ENCODE assay signal across 9 mouse cellular contexts in the genomic region with DNA sequence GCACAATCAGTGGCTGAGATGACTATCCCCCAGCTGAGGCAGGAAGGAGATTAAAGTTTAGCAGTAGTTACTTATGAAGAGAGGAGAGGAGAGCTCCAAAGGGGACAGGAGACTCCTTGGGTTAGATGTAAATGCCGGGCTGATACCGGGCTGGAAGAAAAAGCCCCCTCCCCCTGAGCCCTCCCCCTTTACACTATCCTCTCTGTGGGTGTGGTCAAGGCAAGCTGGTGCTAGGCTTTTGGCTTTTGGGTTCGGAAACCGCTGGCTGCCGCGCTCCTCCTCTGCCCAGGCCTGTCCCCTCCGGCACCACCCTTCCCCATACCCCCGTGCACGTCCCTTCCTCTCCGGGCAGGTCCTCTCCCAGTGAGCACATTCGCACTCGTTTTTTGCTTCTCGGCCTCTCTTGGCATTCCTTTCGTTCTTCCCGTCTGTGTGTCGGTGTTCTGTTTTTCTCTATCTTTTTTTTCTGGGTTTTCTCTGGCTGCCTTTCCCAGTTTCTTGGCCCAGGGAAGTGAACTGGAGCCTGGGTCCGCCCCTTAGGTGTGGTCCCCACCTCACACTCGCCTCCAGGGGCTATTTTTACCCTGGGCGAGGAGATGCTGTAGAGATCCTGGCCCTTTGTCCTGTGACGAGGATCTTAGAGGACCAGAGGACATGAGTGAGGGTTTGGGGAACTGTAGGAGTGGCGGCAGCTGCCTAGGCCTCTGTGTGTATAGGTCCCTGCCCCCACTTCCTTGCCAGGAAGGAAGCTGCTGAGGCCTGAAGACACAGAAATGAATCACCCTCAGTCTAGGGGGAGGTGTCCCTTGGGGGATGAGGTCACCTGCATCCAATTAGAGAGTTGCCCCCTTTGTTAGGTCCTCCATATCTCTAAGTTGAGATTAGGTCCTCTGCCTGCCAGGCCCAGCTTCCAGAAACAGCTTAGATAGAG. TPM values are rescaled to one million over a fixed set of nuclear protein-coding genes. Genes with fewer than 3 reads are reported as not detected.
DNase-seq lines count a peak whose midpoint lies in the region; ATAC-seq lines count a peak whose summit lies in the region.
"Had no signal": no experiment of that assay in that cellular context is flagged by ENCODE, and none has a peak within 500 bp of the region (broad histone marks: within the 10 kb centered on the region; RNA-seq: fewer than 3 reads in every experiment).

No protein-coding gene starts in this region.

- H3K9ac ChIP-seq in embryonic facial prominence, embryonic 12.5 days: peak overlapping the region; percentile 83
- peak overlapping the region; percentile 94 for H3K9ac ChIP-seq in heart, embryonic 12.5 days
- peak overlapping the region; percentile 96 for H3K9ac ChIP-seq in kidney, embryonic 16.5 days (replicated peaks; ENCODE audit: low read length)

- H3K4me2 ChIP-seq in embryonic facial prominence, embryonic 12.5 days (replicated peaks): peak overlapping the region; percentile 92
- peak overlapping the region; percentile 88 for H3K4me2 ChIP-seq in heart, embryonic 12.5 days
- peak overlapping the region; percentile 94 for H3K4me2 ChIP-seq in kidney, embryonic 16.5 days (replicated peaks; ENCODE audit: low read depth, low read length)

- peaks cover 37% of the 10 kb centered on the region for H3K36me3 ChIP-seq in embryonic facial prominence, embryonic 12.5 days
- H3K36me3 ChIP-seq in heart, embryonic 12.5 days: peaks cover 41% of the 10 kb centered on the region
- H3K36me3 ChIP-seq in kidney, embryonic 16.5 days (ENCODE audit: insufficient read depth, low read length): peaks cover 39% of the 10 kb centered on the region
- peaks cover 42% of the 10 kb centered on the region for H3K36me3 ChIP-seq in macrophage (ENCODE audit: inconsistent target)

- peak overlapping the region; percentile 98 for H3K27ac ChIP-seq in embryonic facial prominence, embryonic 12.5 days
- peak overlapping the region; percentile 99 for H3K27ac ChIP-seq in heart, embryonic 12.5 days (ENCODE audit: poor library complexity, severe bottlenecking)
- peak overlapping the region; percentile 99 for H3K27ac ChIP-seq in kidney, embryonic 16.5 days (ENCODE audit: low read length)
- H3K27ac ChIP-seq in macrophage: peak overlapping the region; percentile 98

- no peaks in the 10 kb centered on the region for H3K27me3 ChIP-seq in embryonic facial prominence, embryonic 12.5 days
- H3K27me3 ChIP-seq in heart, embryonic 12.5 days (replicated peaks): no peaks in the 10 kb centered on the region
- no peaks in the 10 kb centered on the region for H3K27me3 ChIP-seq in kidney, embryonic 16.5 days (ENCODE audit: insufficient read depth, low read length)

- H3K4me1 ChIP-seq in embryonic facial prominence, embryonic 12.5 days: peaks cover 43% of the 10 kb centered on the region
- H3K4me1 ChIP-seq in heart, embryonic 12.5 days (replicated peaks): peaks cover 45% of the 10 kb centered on the region
- peaks cover 50% of the 10 kb centered on the region for H3K4me1 ChIP-seq in kidney, embryonic 16.5 days (ENCODE audit: insufficient read depth, low read length)

- H3K4me3 ChIP-seq in embryonic facial prominence, embryonic 12.5 days: peak overlapping the region; percentile 62
- peak overlapping the region; percentile 75 for H3K4me3 ChIP-seq in heart, embryonic 12.5 days
- peak overlapping the region; percentile 86 for H3K4me3 ChIP-seq in kidney, embryonic 16.5 days (ENCODE audit: low read length)
- peak overlapping the region; percentile 94 for H3K4me3 ChIP-seq in macrophage (ENCODE audit: inconsistent target)

- ATAC-seq in embryonic facial prominence, embryonic 12.5 days (ENCODE audit: insufficient number of reproducible peaks, insufficient read depth, low FRiP score, low TSS enrichment): no peak
- ATAC-seq in heart, embryonic 12.5 days (ENCODE audit: insufficient number of reproducible peaks, low FRiP score): peak; percentile 80
- ATAC-seq in kidney, embryonic 16.5 days (ENCODE audit: low FRiP score, low TSS enrichment): peak; percentile 74

- H3K9me3 ChIP-seq in embryonic facial prominence, embryonic 12.5 days: no peaks in the 10 kb centered on the region
- H3K9me3 ChIP-seq in heart, embryonic 12.5 days (replicated peaks): no peaks in the 10 kb centered on the region; the same call in 1 of the 2 replicates
- no peaks in the 10 kb centered on the region for H3K9me3 ChIP-seq in kidney, embryonic 16.5 days (ENCODE audit: low read length)

- WGBS in embryonic facial prominence, embryonic 12.5 days: 1% methylated on average over 18 of the region's 21 CpGs
- WGBS in heart, embryonic 12.5 days: under 1% methylated on average over 21 of the region's 21 CpGs
- WGBS in kidney, embryonic 16.5 days: under 1% methylated on average over 21 of the region's 21 CpGs
- under 1% methylated on average over 21 of the region's 21 CpGs for WGBS in macrophage (ENCODE audit: missing documents)

- peaks cover 61% of the 10 kb centered on the region for H3K79me2 ChIP-seq in macrophage (ENCODE audit: inconsistent target)

- peak; percentile 85 for DNase-seq in CD4-positive, CD25-positive, alpha-beta regulatory T cell, adult 2 months (ENCODE audit: low read depth, low spot score)
- peak; percentile 86 for DNase-seq in adrenal gland, adult 2 months
- peak; percentile 49 for DNase-seq in spleen, adult 12 weeks (ENCODE audit: low spot score)
- DNase-seq in right cerebral cortex, postnatal 4 days: no peak

RNA-seq across cellular contexts. Expression of gene Clic1, which starts 1.7 kb away (rescaled TPM):
- total RNA-seq in adrenal gland, adult 2 months (2021): 100 to 1,000 TPM in 1 of 2 experiments, 10 to 100 TPM in 1; 80.8 to 136 TPM
- polyA plus RNA-seq in adrenal gland, adult 2 months (2012; rRNA removed): 62.2 and 64.1 TPM in 2 replicates
- 205 and 211 TPM in 2 replicates for polyA plus RNA-seq in embryonic facial prominence, embryonic 12.5 days (2016; fragmentation: Nextera tagmentation; extraction: Ambion mirVana)
- 349 and 354 TPM in 2 replicates for polyA plus RNA-seq in heart, embryonic 12.5 days (2016; fragmentation: Nextera tagmentation; extraction: Ambion mirVana)
- polyA plus RNA-seq in kidney, embryonic 16.5 days (2015; fragmentation: Nextera tagmentation; extraction: Ambion mirVana): 341 and 345 TPM in 2 replicates
- 10 to 100 TPM; 16.4 to 97.6 (median 62.9) TPM for total RNA-seq in macrophage (2018; cell fraction: chromatin; rRNA removed)
- 100 to 1,000 TPM; 271 to 390 (median 328) TPM for total RNA-seq in macrophage (2018; cell fraction: cytosol; rRNA removed)
- 100 to 1,000 TPM in 14 of 26 experiments, 10 to 100 TPM in 12; 34.4 to 199 (median 109) TPM for total RNA-seq in macrophage (2018; cell fraction: nucleus; rRNA removed)
- polyA plus RNA-seq in macrophage (2018): 359 to 667 TPM (median 372 TPM) in 3 replicates

RNA-seq across cellular contexts. Expression of gene Msh5, which starts 4.9 kb away (rescaled TPM):
- total RNA-seq in adrenal gland, adult 2 months (2021): under 1 TPM; 0.75 to 0.93 TPM
- polyA plus RNA-seq in adrenal gland, adult 2 months (2012; rRNA removed): 1.3 and 1.7 TPM in 2 replicates
- 3.7 and 4.2 TPM in 2 replicates for polyA plus RNA-seq in embryonic facial prominence, embryonic 12.5 days (2016; fragmentation: Nextera tagmentation; extraction: Ambion mirVana)
- polyA plus RNA-seq in heart, embryonic 12.5 days (2016; fragmentation: Nextera tagmentation; extraction: Ambion mirVana): 3.5 and 4.9 TPM in 2 replicates
- 4.5 and 6.9 TPM in 2 replicates for polyA plus RNA-seq in kidney, embryonic 16.5 days (2015; fragmentation: Nextera tagmentation; extraction: Ambion mirVana)
- total RNA-seq in macrophage (2018; cell fraction: chromatin; rRNA removed): 10 to 100 TPM in 10 of 26 experiments, 1 to 10 TPM in 16; 3.4 to 16.1 (median 8.3) TPM
- 1 to 10 TPM in 6 of 26 experiments, under 1 TPM in 20; 0.12 to 1.8 (median 0.55) TPM for total RNA-seq in macrophage (2018; cell fraction: cytosol; rRNA removed)
- 10 to 100 TPM in 2 of 26 experiments, 1 to 10 TPM in 24; 1.8 to 21.5 (median 5.8) TPM for total RNA-seq in macrophage (2018; cell fraction: nucleus; rRNA removed)
- 0.48 to 0.51 TPM (median 0.50 TPM) in 3 replicates for polyA plus RNA-seq in macrophage (2018)

RNA-seq across cellular contexts. Expression of gene Ddah2, which starts 7.4 kb away (rescaled TPM):
- 10 to 100 TPM in 1 of 2 experiments, 1 to 10 TPM in 1; 7.2 to 26.6 TPM for total RNA-seq in adrenal gland, adult 2 months (2021)
- polyA plus RNA-seq in adrenal gland, adult 2 months (2012; rRNA removed): 25.9 and 35.6 TPM in 2 replicates
- 471 and 492 TPM in 2 replicates for polyA plus RNA-seq in embryonic facial prominence, embryonic 12.5 days (2016; fragmentation: Nextera tagmentation; extraction: Ambion mirVana)
- polyA plus RNA-seq in heart, embryonic 12.5 days (2016; fragmentation: Nextera tagmentation; extraction: Ambion mirVana): 192 and 205 TPM in 2 replicates
- 375 and 376 TPM in 2 replicates for polyA plus RNA-seq in kidney, embryonic 16.5 days (2015; fragmentation: Nextera tagmentation; extraction: Ambion mirVana)
- total RNA-seq in macrophage (2018; cell fraction: chromatin; rRNA removed): 10 to 100 TPM in 2 of 26 experiments, 1 to 10 TPM in 22, under 1 TPM in 1, not detected in 1; 0.85 to 15.2 (median 3.4) TPM
- total RNA-seq in macrophage (2018; cell fraction: cytosol; rRNA removed): 1 to 10 TPM; 1.4 to 6.7 (median 3.3) TPM
- total RNA-seq in macrophage (2018; cell fraction: nucleus; rRNA removed): 10 to 100 TPM in 1 of 26 experiments, 1 to 10 TPM in 22, under 1 TPM in 2, not detected in 1; 0.68 to 12.2 (median 2.8) TPM
- 3.3 to 9.6 TPM (median 4.8 TPM) in 3 replicates for polyA plus RNA-seq in macrophage (2018)

RNA-seq across cellular contexts. Expression of gene Ly6g6c, which starts 13.8 kb away (rescaled TPM):
- total RNA-seq in adrenal gland, adult 2 months (2021): not detected
- polyA plus RNA-seq in adrenal gland, adult 2 months (2012; rRNA removed): not detected in 2 replicates
- polyA plus RNA-seq in embryonic facial prominence, embryonic 12.5 days (2016; fragmentation: Nextera tagmentation; extraction: Ambion mirVana): not detected in 2 replicates
- polyA plus RNA-seq in heart, embryonic 12.5 days (2016; fragmentation: Nextera tagmentation; extraction: Ambion mirVana): 0.27 TPM in 1 of 2 replicates, not detected in the other
- not detected in 2 replicates for polyA plus RNA-seq in kidney, embryonic 16.5 days (2015; fragmentation: Nextera tagmentation; extraction: Ambion mirVana)
- total RNA-seq in macrophage (2018; cell fraction: chromatin; rRNA removed): not detected
- not detected for total RNA-seq in macrophage (2018; cell fraction: cytosol; rRNA removed)
- 1 to 10 TPM in 1 of 26 experiments, not detected in 25; 1.6 TPM for total RNA-seq in macrophage (2018; cell fraction: nucleus; rRNA removed)
- polyA plus RNA-seq in macrophage (2018): not detected in 3 replicates
- total RNA-seq: left cerebral cortex, postnatal 14 days had no signal

RNA-seq across cellular contexts. Expression of gene Mpig6b, which starts 14.6 kb away (rescaled TPM):
- total RNA-seq in adrenal gland, adult 2 months (2021): not detected
- polyA plus RNA-seq in adrenal gland, adult 2 months (2012; rRNA removed): 0.06 TPM in 1 of 2 replicates, not detected in the other
- polyA plus RNA-seq in embryonic facial prominence, embryonic 12.5 days (2016; fragmentation: Nextera tagmentation; extraction: Ambion mirVana): 0.61 and 0.99 TPM in 2 replicates
- polyA plus RNA-seq in heart, embryonic 12.5 days (2016; fragmentation: Nextera tagmentation; extraction: Ambion mirVana): 1.2 and 2.0 TPM in 2 replicates
- polyA plus RNA-seq in kidney, embryonic 16.5 days (2015; fragmentation: Nextera tagmentation; extraction: Ambion mirVana): 0.49 and 0.52 TPM in 2 replicates
- total RNA-seq in macrophage (2018; cell fraction: chromatin; rRNA removed): not detected
- total RNA-seq in macrophage (2018; cell fraction: cytosol; rRNA removed): under 1 TPM in 2 of 26 experiments, not detected in 24; 0.09 to 0.14 TPM
- under 1 TPM in 1 of 26 experiments, not detected in 25; 0.56 TPM for total RNA-seq in macrophage (2018; cell fraction: nucleus; rRNA removed)
- 0.17 TPM in 1 of 3 replicates, not detected in the others for polyA plus RNA-seq in macrophage (2018)
- total RNA-seq: left cerebral cortex, postnatal 14 days had no signal
